Mouse (Mus musculus): ENCODE data around the gene Spint2.

- TF ChIP-seq CTCF (IDR thresholded peaks at IDR 0.05; ENCODE audit: low read depth) (no peak), EP300 (IDR thresholded peaks at IDR 0.05; ENCODE audit: low read depth) (no peak)
These were observed 45.4 kb upstream of the Spint2 start for GRCm38 (mm10) chr7:29327087-29327486.
